Mouse (Mus musculus) neural tube, embryonic 10.5 days (tissue): ENCODE data around the gene Lmo2.

Source experiments
- DNase-seq: peaks from one replicate; pipeline ENCODE4 v3.0.0-alpha.2; 2017; ENCODE audit warnings: low spot score; ENCODE audit errors: extremely low spot score

The Lmo2 gene

GRCm38 (mm10) chr2:103941085-103941484 is 16.7 kb upstream of the Lmo2 start:
- DNase-seq: no peak

GRCm38 (mm10) chr2:103944859-103945258 is 12.9 kb upstream of the Lmo2 start:
- DNase-seq: no peak

GRCm38 (mm10) chr2:103945571-103946092 is 12.2 kb upstream of the Lmo2 start:
- DNase-seq: no peak

GRCm38 (mm10) chr2:103946892-103947291 is 10.9 kb upstream of the Lmo2 start:
- DNase-seq: no peak

GRCm38 (mm10) chr2:103947982-103948655 is 9.7 kb upstream of the Lmo2 start:
- DNase-seq: no peak

GRCm38 (mm10) chr2:103953050-103953835 is 4.5 kb upstream of the Lmo2 start:
- no peak for DNase-seq

GRCm38 (mm10) chr2:103955714-103956113 is 2.1 kb upstream of the Lmo2 start:
- DNase-seq: no peak

GRCm38 (mm10) chr2:103956867-103957266 is 919 bp upstream of the Lmo2 start:
- no peak for DNase-seq

- no peak for DNase-seq
Measured at GRCm38 (mm10) chr2:103958634-103959033, 848 bp downstream of the Lmo2 start.

GRCm38 (mm10) chr2:103959066-103959465 is 1.3 kb downstream of the Lmo2 start:
- no peak for DNase-seq

- DNase-seq: no peak
Measured at GRCm38 (mm10) chr2:103959574-103959973, 1.8 kb downstream of the Lmo2 start.

GRCm38 (mm10) chr2:103962349-103962748 is 4.6 kb downstream of the Lmo2 start:
- DNase-seq: no peak

GRCm38 (mm10) chr2:103965391-103965790 is 7.6 kb downstream of the Lmo2 start:
- no peak for DNase-seq

- DNase-seq: no peak
Measured at GRCm38 (mm10) chr2:103968186-103968585, 10.4 kb downstream of the Lmo2 start.

GRCm38 (mm10) chr2:103968919-103969436 is 11.2 kb downstream of the Lmo2 start:
- no peak for DNase-seq

GRCm38 (mm10) chr2:103969437-103970040 is 11.8 kb downstream of the Lmo2 start:
- peak; percentile 78 for DNase-seq

- DNase-seq: peak; percentile 74
Measured at GRCm38 (mm10) chr2:103970041-103970790, 12.4 kb downstream of the Lmo2 start.

- peak; percentile 38 for DNase-seq
Measured at GRCm38 (mm10) chr2:103970791-103971649, 13.2 kb downstream of the Lmo2 start.

- no peak for DNase-seq
Measured at GRCm38 (mm10) chr2:103971838-103972237, 14.1 kb downstream of the Lmo2 start.

- DNase-seq: no peak
Measured at GRCm38 (mm10) chr2:103975904-103976303, 18.1 kb downstream of the Lmo2 start.
